Mouse (Mus musculus) adrenal gland, postnatal 14 days (tissue): ENCODE data around the gene Sec24c. TPM values are rescaled to one million over a fixed set of nuclear protein-coding genes. Genes with fewer than 3 reads are reported as not detected.
"Not testable (repeated sequence)": the region's sequence is repeated elsewhere in the genome, so short reads cannot be mapped to it uniquely, and the experiment has no call there.

Experiments
- DNase-seq: peaks from one replicate; pipeline ENCODE4 v3.0.0; 2021; ENCODE audit warnings: mixed read lengths
- total RNA-seq: library from RNA; stranded (reverse); gene quantifications from 2 replicates; pipeline ENCODE4 v1.2.3, GENCODE M21; 2021

The Sec24c gene
- total RNA-seq, 1 experiment from 2014 or later = 137 TPM

DNA sequence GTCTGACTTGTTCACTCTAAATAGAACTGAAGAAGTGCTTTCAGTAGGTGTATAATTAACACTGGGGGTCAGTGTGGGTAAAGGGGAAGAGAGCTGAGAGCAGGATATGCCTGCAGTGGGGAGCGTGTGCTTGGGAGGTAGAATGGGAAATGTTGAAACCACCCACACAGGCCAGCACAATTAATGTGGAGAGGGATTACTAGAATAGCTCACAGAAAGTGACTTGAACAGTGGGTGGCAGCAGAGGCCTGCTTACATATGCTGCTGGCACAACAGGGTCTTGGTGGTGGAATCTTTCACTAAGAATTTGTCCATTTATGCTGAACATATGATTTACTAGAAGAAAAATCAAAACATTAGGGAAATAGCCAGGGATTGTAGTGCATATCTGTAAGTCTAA, 22.9 kb downstream of the Sec24c start:
- DNase-seq = peak; percentile 71

DNA sequence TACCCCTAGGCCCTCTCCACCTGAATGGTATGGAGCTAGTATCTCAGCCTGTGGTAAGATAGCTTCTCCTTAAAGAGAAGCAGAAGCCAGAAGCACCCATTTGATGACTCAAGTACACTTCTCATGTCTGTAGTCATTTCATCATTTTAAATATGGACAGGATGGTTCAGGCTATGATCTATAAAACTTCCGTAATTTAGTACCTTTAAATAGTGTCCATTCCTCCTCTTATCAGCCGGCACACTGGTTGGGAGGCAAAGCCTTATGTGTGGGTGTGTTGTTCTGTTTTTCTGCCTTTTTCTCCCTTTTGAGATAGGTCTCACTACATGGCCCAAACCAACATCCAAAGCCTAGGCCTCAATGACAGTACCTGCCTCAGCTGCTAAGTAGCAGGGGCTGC, 24.4 kb downstream of the Sec24c start:
- DNase-seq = no peak

GRCm38 (mm10) chr14:20700362-20700761, 26.3 kb downstream of the Sec24c start:
- DNase-seq = no peak

GRCm38 (mm10) chr14:20701554-20701953, 27.4 kb downstream of the Sec24c start:
- DNase-seq = no peak

GRCm38 (mm10) chr14:20702096-20702740, 28.1 kb downstream of the Sec24c start:
- DNase-seq = no peak

DNA sequence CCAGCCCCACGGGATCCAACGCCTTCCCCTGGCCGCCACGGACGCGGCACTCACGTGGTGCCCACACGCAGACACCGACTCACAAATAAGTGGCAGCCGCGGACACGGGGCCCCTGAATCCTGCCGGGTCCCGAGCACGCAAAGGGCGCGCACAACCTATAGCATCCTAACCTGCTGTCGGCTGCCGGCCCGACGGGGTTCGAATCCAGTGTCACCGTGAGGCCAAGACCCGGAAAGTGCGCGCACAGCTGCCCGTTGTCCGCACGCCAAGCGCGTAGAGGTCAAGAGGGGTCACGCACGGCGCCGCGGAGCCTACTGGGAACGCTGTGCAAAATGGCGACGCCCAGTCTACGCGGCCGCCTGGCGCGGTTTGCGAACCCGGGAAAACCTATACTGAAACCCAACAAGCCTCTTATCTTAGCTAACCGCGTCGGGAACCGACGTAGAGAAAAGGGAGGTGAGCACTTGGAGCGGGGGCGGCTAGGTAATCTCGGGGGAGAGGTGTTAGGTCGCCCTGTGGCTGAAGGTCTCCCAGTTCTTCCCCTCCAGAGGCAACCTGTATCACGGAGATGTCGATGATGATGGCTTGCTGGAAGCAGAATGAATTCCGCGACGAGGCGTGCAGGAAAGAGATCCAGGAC, 28.8 kb downstream of the Sec24c start, which contains the start of gene Chchd1:
Gene Chchd1, plus strand, starts transcription at position 266 of the 641 bp plus-strand sequence.
- DNase-seq = peak; percentile 96

DNA sequence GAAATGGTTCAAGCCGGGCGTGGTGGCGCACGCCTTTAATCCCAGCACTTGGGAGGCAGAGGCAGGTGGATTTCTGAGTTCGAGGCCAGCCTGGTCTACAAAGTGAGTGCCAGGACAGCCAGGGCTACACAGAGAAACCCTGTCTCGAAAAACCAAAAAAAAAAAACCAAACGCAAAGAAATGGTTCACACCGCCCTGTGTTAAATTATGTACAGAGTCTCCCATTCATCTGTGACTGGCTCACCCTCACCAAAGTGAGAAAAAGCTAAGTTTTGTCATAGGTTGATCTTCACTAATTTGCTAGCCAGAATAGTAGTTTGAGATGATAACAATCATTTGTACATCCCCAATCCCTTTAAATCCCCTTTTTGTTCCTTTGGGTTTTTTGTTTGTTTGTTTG, 29.4 kb downstream of the Sec24c start:
- DNase-seq = not testable (repeated sequence)

DNA sequence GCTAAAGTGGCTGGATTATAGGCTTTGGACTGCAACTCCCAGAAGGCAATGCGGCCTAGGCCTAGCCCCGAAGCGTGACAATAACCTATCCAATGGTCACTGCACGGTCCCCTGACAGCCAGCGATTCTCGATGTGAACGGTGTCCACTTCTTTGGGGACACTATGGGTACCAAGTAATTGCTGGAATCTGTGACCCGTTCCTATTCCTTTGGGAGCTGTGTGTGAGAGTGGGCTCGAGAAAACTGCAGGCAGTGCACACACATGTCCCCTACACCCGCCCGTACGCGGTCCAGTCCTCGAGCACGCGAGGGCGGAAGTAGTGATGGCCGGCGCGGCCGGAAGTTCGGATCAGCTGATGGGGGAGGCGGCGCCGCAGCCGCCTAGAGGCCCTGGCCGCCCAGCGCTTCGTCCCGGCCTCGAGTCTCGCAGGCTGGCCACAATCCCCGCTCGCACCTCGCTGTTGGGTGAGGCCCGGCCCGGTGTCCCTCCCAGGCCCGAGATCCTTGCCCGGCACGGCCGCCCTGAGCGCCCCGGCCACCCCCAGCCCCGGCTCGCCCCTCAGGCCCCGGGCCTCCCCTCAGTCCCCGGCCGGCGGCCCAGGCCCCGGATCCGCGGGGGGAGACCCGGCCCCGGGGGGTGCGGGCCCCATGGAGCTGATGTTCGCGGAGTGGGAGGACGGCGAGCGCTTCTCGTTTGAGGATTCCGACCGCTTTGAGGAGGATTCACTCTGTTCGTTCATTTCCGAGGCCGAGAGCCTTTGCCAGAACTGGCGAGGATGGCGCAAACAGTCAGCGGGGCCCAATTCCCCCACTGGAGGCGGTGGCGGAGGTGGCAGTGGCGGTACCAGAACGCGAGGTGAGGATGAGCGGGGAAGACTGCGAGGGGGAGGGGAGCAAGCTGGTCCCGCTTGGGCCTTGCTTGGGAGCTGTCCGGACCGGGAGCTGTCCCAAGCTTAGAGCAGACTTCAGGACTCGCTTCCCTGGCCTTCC, 33.4 kb downstream of the Sec24c start, which contains the start of gene Zswim8:
Gene Zswim8, plus strand, starts transcription at position 352 of the 990 bp plus-strand sequence.
- DNase-seq = peak; percentile 93

DNA sequence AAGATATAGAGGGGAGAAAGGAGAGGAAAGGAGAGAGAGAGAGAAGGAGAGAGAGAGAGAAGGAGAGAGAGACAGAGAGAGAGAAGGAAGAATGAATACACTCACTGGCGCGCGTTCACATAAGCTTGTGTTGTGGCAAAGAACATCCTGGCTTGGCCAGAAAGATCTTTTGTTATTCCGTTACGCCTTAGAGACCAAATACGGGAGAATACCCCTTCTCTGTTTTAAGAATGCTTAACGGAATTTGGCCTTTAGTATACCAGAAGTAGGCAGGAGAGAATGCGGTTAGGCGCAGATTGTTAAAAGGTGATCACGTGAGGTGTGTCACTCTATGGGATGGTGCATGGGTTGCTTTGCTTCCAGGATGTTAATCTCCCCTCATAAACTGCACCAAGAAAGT, 34.1 kb downstream of the Sec24c start:
- no peak for DNase-seq

DNA sequence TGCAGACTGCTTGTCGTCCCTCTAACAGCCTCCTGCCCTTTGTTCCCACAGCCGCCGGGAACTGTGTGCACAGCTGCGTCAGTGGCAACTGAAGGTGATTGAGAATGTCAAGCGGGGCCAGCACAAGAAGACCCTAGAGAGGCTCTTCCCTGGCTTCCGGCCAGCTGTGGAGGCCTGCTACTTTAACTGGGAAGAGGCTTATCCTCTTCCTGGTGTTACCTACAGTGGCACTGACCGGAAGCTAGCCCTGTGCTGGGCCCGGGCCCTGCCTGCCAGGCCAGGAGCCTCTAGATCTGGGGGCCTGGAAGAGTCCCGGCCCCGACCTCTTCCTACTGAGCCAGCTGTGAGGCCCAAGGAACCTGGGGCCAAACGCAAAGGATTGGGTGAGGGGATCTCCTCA, 39.7 kb downstream of the Sec24c start:
- no peak for DNase-seq

GRCm38 (mm10) chr14:20718443-20718842, 44.3 kb downstream of the Sec24c start:
- no peak for DNase-seq

DNA sequence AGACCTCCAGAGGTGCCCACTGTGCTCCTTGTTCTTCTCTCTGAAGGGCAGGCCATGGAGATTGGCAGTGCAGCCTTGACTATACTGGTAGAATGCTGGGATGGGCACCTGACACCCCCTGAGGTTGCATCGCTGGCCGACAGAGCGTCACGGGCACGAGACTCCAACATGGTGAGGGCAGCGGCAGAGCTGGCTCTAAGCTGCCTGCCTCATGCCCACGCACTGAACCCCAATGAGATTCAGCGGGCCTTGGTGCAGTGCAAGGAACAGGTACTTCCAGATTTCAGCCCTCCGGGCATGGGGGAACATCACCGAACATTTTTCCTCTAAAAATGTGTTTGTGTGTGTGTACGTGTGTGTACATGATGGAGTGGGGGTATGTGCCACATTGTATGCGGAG, 45.7 kb downstream of the Sec24c start:
- no peak for DNase-seq

- DNase-seq = no peak
These were observed 47.3 kb downstream of the Sec24c start for GRCm38 (mm10) chr14:20721371-20721770.

- DNase-seq = no peak
These were observed 48.9 kb downstream of the Sec24c start for GRCm38 (mm10) chr14:20723006-20723405.

DNA sequence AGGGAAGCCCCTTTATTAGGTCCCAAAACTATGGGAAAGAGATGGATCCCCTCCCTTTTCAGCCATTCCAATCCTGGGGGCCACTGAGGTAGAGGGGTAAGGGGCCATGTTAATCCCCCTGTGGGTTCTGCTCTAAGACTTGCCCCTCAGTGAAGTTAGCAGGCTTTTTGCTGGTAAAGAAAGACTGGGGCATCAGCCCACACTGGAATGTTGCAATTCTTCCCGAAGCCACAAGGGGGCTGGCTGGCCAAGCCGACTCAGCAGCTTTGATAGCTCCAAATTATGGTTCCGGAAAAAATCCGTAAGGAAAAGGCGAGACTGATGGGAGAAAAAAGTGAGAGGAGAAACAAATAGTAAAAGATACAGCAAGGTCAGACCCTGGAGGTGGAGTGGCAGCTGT, 49.9 kb downstream of the Sec24c start:
- peak; percentile 79 for DNase-seq

DNA sequence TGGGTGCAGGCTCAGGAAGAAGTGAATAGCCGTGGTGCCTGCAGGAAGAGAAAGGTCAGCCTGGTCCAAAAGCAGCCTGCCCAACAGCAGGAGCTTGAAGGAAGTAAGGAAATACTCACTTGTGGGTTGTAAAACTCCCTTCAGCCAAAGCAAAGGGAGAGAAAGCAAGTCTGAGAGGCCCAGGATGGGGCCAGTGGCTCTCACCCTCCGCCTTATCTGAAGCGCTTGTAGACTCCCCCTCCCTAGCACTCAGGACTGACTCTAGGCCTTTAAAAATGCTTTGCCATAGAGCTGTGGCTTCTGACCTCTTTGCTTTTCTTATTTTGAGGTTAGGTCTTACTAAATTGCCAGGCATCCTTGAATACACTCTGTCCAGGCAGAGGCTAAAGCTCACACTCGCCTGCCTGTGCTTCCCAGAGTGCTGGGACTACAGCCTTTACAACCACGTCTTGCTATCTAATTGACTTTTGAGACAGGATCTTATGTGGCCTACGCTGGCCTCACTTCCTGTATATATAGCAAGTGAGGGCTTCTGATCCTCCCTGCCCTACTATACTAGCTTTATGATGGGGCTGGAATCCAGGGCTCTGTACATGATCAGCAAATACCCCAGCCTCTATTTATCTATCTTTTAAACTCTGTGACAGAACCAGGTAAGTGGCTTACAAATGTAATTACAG, 51.7 kb downstream of the Sec24c start:
- no peak for DNase-seq

DNA sequence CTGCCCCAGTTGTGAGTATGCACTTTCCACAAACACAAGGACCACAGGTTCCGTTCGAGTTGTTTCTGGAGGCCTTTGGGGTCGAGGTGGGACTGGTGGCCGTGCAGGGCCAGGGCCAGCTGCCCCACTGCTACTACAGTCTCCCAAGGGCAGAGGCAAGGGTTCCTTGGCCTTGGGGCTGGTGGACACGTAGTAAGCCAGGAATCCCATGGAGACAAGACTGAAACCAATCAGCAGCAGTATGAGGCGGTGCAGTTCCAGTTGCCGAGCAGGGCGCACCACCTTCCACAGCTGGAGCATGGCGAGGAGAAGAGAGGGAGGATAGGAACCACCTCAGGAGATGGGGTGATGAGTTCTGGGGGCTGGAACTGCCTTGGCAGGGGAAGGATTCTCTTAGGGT, 55.8 kb downstream of the Sec24c start:
- DNase-seq = no peak

DNA sequence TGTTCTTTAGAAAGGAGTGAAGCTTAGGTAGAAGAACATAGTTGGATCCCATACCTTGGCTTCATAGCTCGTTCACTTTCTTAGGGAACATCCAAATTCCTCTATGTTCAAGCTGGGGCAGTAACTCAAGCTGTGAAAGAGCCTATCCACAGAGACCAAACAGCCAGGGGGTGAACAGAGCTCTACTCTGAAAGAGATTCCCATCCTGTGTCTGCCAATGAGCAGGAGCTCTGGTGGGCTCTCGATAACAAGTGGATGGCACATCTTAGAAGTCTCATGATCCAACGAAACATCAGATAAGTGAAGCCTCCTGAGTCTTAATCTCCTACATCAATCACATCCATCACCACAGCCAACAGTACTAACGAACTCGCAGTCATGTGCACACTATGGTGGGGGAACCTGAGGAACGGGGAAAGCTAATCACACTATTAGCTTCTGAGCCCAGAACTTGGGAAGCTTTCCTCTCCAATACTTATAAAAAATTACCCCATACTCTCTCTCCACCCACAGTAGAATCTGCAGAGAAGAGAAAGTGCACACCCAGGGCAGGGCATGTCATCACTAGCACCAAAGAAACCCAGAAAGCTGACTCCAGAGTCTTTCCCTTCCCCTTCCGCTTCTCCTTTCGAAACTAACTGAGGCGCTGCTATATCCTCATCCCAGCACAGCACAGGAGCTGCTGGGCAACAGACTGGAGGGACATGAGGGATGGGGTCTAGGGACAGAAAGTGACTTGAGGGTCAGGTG, 56.9 kb downstream of the Sec24c start:
- DNase-seq = no peak

DNA sequence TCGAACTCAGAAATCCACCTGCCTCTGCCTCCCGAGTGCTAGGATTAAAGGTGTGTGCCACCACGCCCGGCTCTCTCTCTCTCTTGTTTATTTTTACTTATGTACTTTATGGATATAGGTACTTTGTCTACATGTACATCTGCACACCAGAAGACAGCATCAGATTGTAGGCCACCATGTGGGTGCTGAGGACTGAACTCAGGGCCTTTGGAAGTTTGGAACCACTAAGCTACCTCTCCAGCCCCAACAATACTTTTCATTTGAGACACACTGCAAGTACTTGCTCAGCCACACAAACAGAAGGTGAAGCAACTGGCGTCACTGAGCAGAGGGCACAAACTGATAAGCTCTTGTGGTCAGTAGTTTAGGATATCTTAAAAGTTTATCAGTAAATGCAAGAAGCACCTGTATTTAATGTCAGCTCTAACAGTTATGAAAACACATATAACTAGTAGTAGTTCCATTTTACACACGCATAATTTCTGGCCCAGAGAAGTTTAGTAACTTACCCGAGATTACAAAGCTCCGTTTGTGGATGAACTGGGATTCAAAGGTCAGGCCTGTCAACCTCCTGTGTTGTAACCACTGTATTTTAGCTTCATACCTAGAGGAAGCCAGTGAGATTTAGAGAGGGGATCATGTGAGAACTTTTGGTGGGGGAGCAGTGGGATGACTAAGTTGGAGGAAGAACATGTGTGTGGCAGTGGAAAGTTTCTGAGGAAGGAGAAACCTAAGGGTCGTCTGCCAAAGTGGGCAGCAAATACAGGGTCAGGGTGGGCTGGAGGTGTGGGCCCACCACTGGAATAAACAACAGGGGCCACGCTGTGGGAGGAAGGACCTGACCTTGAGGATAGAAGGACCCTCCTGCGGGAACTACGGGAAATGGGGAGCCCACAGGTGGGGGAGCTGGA, 59.2 kb downstream of the Sec24c start:
- DNase-seq = peak; percentile 50
